Mouse (Mus musculus) bone marrow macrophage, adult 2 months (primary cell): ENCODE measurements around the gene Gfi1.

Source experiments
- CTCF ChIP-seq: IDR thresholded peaks from 2 replicates; pipeline ENCODE4 v1.5.1; 2012; ENCODE audit warnings: low read depth, mild to moderate bottlenecking, low read length, moderate library complexity
- POLR2A ChIP-seq: IDR thresholded peaks from 2 replicates; pipeline ENCODE4 v1.6.1; 2012; ENCODE audit warnings: mild to moderate bottlenecking, low read depth, low read length, borderline replicate concordance

DNA sequence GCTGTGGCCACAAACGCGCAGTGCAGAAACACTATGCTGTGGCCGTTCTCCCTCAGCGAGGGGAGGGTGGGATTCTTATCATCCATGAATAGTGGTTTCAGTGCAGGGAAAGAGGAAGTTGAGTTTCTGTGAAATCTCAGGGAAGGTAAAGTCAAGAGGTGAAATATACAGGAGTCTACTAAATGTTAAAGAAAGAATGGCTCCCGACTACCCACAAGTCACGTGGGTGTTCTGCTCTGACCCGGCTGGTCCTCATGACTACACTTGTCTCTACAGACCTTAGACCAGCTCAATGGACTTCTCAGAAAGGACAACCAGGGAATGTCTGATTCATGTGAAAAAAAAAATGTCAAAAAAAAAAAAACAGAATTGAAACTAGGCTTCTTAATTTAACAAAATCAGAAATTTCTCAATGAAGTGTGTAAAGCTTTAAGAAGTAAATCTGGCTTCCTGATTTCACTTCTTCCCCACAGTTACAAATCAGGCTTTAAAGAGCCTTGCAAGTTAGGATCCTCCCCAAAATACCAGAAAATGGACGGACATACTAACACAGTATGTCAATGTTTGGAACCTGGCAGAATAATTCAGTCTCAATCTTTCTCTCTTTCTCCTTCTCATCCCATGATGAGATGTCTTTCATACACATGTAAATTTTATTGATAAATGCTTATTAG is 17.6 kb downstream of the Gfi1 start:
- TF ChIP-seq CTCF (no peak), POLR2A (no peak)
